Mouse (Mus musculus) lung, postnatal 0 days (tissue): Measurements from ENCODE around the gene Cxcr1.

Source experiments
- CTCF ChIP-seq: IDR thresholded peaks from 2 replicates; pipeline ENCODE4 v1.5.1; 2016; ENCODE audit warnings: antibody characterized with exemption, mild to moderate bottlenecking
- EP300 ChIP-seq: IDR thresholded peaks from 2 replicates; pipeline ENCODE4 v1.6.1; 2016; ENCODE audit warnings: antibody characterized with exemption, mild to moderate bottlenecking, control low read depth

DNA sequence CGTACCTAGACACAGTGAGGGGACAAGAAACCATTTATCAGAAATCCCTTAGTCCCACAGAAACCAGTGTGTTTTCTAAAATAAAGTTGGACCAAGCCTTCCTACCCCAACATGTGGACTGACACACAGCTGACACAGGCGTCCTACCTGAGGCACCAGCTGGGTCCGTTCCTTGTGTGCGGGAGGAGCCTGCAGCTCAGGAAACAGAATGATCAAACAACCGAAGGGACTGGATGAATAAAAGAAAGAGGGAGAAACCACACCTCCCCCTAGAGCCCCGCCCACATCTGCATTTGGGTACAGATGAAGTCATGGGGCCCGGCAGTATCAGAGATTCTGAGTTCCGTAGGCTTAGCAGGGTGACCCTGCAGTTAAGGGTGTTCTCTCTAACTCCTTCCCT is at the start of gene Cxcr1:
- TF ChIP-seq EP300 (no peak), CTCF (no peak)
